Comparison of ENCODE assay signal across 36 mouse cellular contexts in the genomic region with DNA sequence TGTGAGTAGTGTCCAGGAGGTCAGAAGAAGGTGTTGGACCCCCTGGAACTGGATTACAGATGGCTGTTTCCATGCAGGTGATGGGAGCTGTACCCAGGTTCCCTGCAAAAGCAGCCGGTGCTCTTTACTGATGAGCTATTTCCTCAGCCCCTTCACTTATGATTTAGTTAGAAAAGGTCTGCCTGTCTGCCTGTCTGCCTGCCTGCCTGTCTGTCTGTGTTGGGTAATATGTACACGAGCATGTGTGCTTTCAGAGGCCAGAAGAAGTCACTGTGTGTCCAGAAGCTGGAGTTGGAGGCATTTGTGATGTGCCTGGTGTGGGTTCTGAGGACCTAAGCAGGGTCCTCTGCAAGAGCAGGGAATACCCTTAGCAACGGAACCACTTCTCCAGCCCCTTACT. TPM values are rescaled to one million over a fixed set of nuclear protein-coding genes. Genes with fewer than 3 reads are reported as not detected.
DNase-seq lines count a peak whose midpoint lies in the region; ATAC-seq lines count a peak whose summit lies in the region.
"Had no signal": no experiment of that assay in that cellular context is flagged by ENCODE, and none has a peak within 500 bp of the region (broad histone marks: within the 10 kb centered on the region; RNA-seq: fewer than 3 reads in every experiment).

No protein-coding gene starts in this region.

- 63% methylated on average over 3 of the region's 3 CpGs for WGBS in liver, embryonic 11.5 days
- WGBS in liver, embryonic 15.5 days (ENCODE audit: insufficient replicate concordance): 36% methylated on average over 3 of the region's 3 CpGs

- peak overlapping the region; percentile 54 for H3K4me2 ChIP-seq in liver, embryonic 11.5 days
- H3K4me2 ChIP-seq in liver, embryonic 15.5 days: peak overlapping the region; percentile 57
- H3K4me2 ChIP-seq: embryonic facial prominence, embryonic 12.5 days; forebrain, embryonic 12.5 days; heart, embryonic 15.5 days; hindbrain, embryonic 12.5 days; limb, embryonic 13.5 days had no signal

- H3K36me3 ChIP-seq in liver, embryonic 11.5 days (ENCODE audit: control insufficient read depth, insufficient read depth, low read length): peaks cover 2% of the 10 kb centered on the region; the same call in 1 of the 2 replicates
- H3K36me3 ChIP-seq in liver, embryonic 15.5 days (replicated peaks): peaks cover 7% of the 10 kb centered on the region
- H3K36me3 ChIP-seq: embryonic facial prominence, embryonic 12.5 days; heart, embryonic 15.5 days; hindbrain, embryonic 12.5 days; limb, embryonic 13.5 days had no signal

- no peaks in the 10 kb centered on the region for H3K27me3 ChIP-seq in liver, embryonic 11.5 days (replicated peaks; ENCODE audit: control insufficient read depth, insufficient read depth, low read length)
- no peaks in the 10 kb centered on the region for H3K27me3 ChIP-seq in liver, embryonic 15.5 days
- H3K27me3 ChIP-seq: embryonic facial prominence, embryonic 12.5 days; forebrain, embryonic 12.5 days; heart, embryonic 15.5 days; hindbrain, embryonic 12.5 days; limb, embryonic 13.5 days had no signal

- no peaks in the 10 kb centered on the region for H3K9me3 ChIP-seq in liver, embryonic 11.5 days (ENCODE audit: control insufficient read depth, low read length)
- no peaks in the 10 kb centered on the region for H3K9me3 ChIP-seq in liver, embryonic 15.5 days (replicated peaks)
- H3K9me3 ChIP-seq: embryonic facial prominence, embryonic 12.5 days; heart, embryonic 15.5 days; hindbrain, embryonic 12.5 days; limb, embryonic 13.5 days had no signal

- no peak overlapping the region for H3K4me3 ChIP-seq in liver, embryonic 11.5 days (ENCODE audit: low read depth, low read length)
- H3K4me3 ChIP-seq in liver, embryonic 15.5 days (replicated peaks): 0 out of 2 replicates have a peak overlapping the region, but pooled peaks have one; percentile 26
- H3K4me3 ChIP-seq: embryonic facial prominence, embryonic 12.5 days; forebrain, embryonic 12.5 days; heart, embryonic 15.5 days; hindbrain, embryonic 12.5 days; layer of hippocampus, adult 2 months; left cerebral cortex, adult 2 months; limb, embryonic 13.5 days had no signal

- DNase-seq in liver, embryonic 11.5 days (ENCODE audit: low spot score): no peak
- DNase-seq in liver: no peak
- DNase-seq in c-Kit-positive CD71-positive TER-119-positive erythroid progenitor cells, embryonic 14.5 days (ENCODE audit: low spot score): peak; percentile 29
- DNase-seq in gastrocnemius, postnatal 10 days: no peak
- DNase-seq in T-cell, adult 2 months (ENCODE audit: low spot score): no peak
- DNase-seq in left cerebral cortex, adult 8-10 months (ENCODE audit: low spot score in 2 of 2): no peak
- DNase-seq: adrenal gland, adult 8-10 months; cerebellum, adult 11 months; cerebellum, adult 9-11 months; embryo, embryonic 11 days; gastrocnemius, postnatal 14 days; heart, postnatal 36 days; kidney, adult 18-20 months; kidney, postnatal 36 days; lung, adult 2 months; lung, postnatal 10 days; midbrain, embryonic 14.5 days; right cerebral cortex, postnatal 25 days; thymus, postnatal 4 days had no signal

- no peak for ATAC-seq in liver, embryonic 11.5 days (replicated peaks; ENCODE audit: low FRiP score)
- ATAC-seq in liver, embryonic 15.5 days (ENCODE audit: insufficient read depth): no peak
- ATAC-seq: CD4-positive, CD25-positive, alpha-beta regulatory T cell, adult 4 months; hindbrain, postnatal 0 days had no signal

- peak overlapping the region; percentile 93 for H3K27ac ChIP-seq in liver, embryonic 11.5 days (ENCODE audit: low read depth, low read length)
- peak overlapping the region; percentile 94 for H3K27ac ChIP-seq in liver, embryonic 15.5 days (replicated peaks)
- H3K27ac ChIP-seq: embryonic facial prominence, embryonic 12.5 days; forebrain, embryonic 12.5 days; heart, embryonic 15.5 days; hindbrain, embryonic 12.5 days; hindbrain, postnatal 0 days; layer of hippocampus, adult 2 months; left cerebral cortex, adult 2 months; limb, embryonic 13.5 days; macrophage had no signal

- peak overlapping the region; percentile 47 for H3K9ac ChIP-seq in liver, embryonic 11.5 days (ENCODE audit: low read depth, low read length)
- peak overlapping the region; percentile 43; the same call in 1 of the 2 replicates for H3K9ac ChIP-seq in liver, embryonic 15.5 days
- H3K9ac ChIP-seq: embryonic facial prominence, embryonic 12.5 days; forebrain, embryonic 12.5 days; heart, embryonic 15.5 days; hindbrain, embryonic 12.5 days; limb, embryonic 13.5 days had no signal

- H3K4me1 ChIP-seq in liver, embryonic 11.5 days (replicated peaks; ENCODE audit: control insufficient read depth, insufficient read depth, low read length): peaks cover 23% of the 10 kb centered on the region
- peaks cover 86% of the 10 kb centered on the region for H3K4me1 ChIP-seq in liver, embryonic 15.5 days (replicated peaks)
- H3K4me1 ChIP-seq: forebrain, embryonic 12.5 days; heart, embryonic 15.5 days; hindbrain, embryonic 12.5 days; limb, embryonic 13.5 days had no signal

RNA-seq across cellular contexts. Expression of gene Sh3bp5l, which starts 23.2 kb away (rescaled TPM):
- 20.5 and 25.3 TPM in 2 replicates for polyA plus RNA-seq in liver, embryonic 11.5 days (2014; fragmentation: Nextera tagmentation; extraction: Ambion mirVana)
- polyA plus RNA-seq in liver, embryonic 15.5 days (2015; fragmentation: Nextera tagmentation; extraction: Ambion mirVana): 16.7 and 19.0 TPM in 2 replicates
- total RNA-seq in gastrocnemius, postnatal 10 days (2021): 10 to 100 TPM; 28.0 to 30.3 TPM
- 10 to 100 TPM; 41.8 to 49.8 (median 44.4) TPM for total RNA-seq in left cerebral cortex, adult 8-10 months (2022)

RNA-seq across cellular contexts. Expression of gene Zfp672, which starts 23.6 kb away (rescaled TPM):
- polyA plus RNA-seq in liver, embryonic 11.5 days (2014; fragmentation: Nextera tagmentation; extraction: Ambion mirVana): 50.6 and 50.7 TPM in 2 replicates
- polyA plus RNA-seq in liver, embryonic 15.5 days (2015; fragmentation: Nextera tagmentation; extraction: Ambion mirVana): 35.0 and 36.0 TPM in 2 replicates
- total RNA-seq in gastrocnemius, postnatal 10 days (2021): 10 to 100 TPM; 31.0 to 41.3 TPM
- total RNA-seq in left cerebral cortex, adult 8-10 months (2022): 10 to 100 TPM; 41.1 to 48.4 (median 45.4) TPM

RNA-seq across cellular contexts. Expression of gene Lypd8, which starts 25.1 kb away (rescaled TPM):
- 0.14 and 0.27 TPM in 2 replicates for polyA plus RNA-seq in liver, embryonic 11.5 days (2014; fragmentation: Nextera tagmentation; extraction: Ambion mirVana)
- 0.97 and 1.5 TPM in 2 replicates for polyA plus RNA-seq in liver, embryonic 15.5 days (2015; fragmentation: Nextera tagmentation; extraction: Ambion mirVana)
- total RNA-seq in gastrocnemius, postnatal 10 days (2021): not detected
- total RNA-seq in left cerebral cortex, adult 8-10 months (2022): not detected
- total RNA-seq: adrenal gland, adult 8-10 months; adrenal gland, postnatal 4 days; gastrocnemius, postnatal 14 days; granulocyte monocyte progenitor cell, adult 5-6 weeks; heart, postnatal 36 days; hindbrain, postnatal 0 days; layer of hippocampus, adult 2 months; left cerebral cortex, adult 2 months; left cerebral cortex, postnatal 36 days; megakaryocyte-erythroid progenitor cell, adult 5-6 weeks; monocyte, adult 5-6 weeks had no signal
- polyA plus RNA-seq: CD4-positive, CD25-positive, alpha-beta regulatory T cell, adult 4 months; embryonic facial prominence, embryonic 12.5 days; forebrain, embryonic 12.5 days; heart, embryonic 15.5 days; hindbrain, embryonic 12.5 days; hindbrain, postnatal 0 days; limb, embryonic 13.5 days; macrophage; midbrain, embryonic 14.5 days; neural tube, embryonic 14.5 days had no signal

RNA-seq across cellular contexts. Expression of gene Zfp692, which starts 46.8 kb away (rescaled TPM):
- 18.3 and 19.2 TPM in 2 replicates for polyA plus RNA-seq in liver, embryonic 11.5 days (2014; fragmentation: Nextera tagmentation; extraction: Ambion mirVana)
- 9.4 and 11.5 TPM in 2 replicates for polyA plus RNA-seq in liver, embryonic 15.5 days (2015; fragmentation: Nextera tagmentation; extraction: Ambion mirVana)
- 1 to 10 TPM; 3.5 to 5.3 TPM for total RNA-seq in gastrocnemius, postnatal 10 days (2021)
- 10 to 100 TPM; 25.0 to 28.7 (median 26.5) TPM for total RNA-seq in left cerebral cortex, adult 8-10 months (2022)
